In genomic region chr4:134759564-134759963, GRCm38 (mm10) we compare ENCODE assay signal across 13 mouse cellular contexts. TPM values are rescaled to one million over a fixed set of nuclear protein-coding genes. Genes with fewer than 3 reads are reported as not detected.
DNase-seq lines count a peak whose midpoint lies in the region; ATAC-seq and TF ChIP-seq lines count a peak whose summit lies in the region.
"Had no signal": no experiment of that assay in that cellular context is flagged by ENCODE, and none has a peak within 500 bp of the region (broad histone marks: within the 10 kb centered on the region; RNA-seq: fewer than 3 reads in every experiment).

No protein-coding gene starts in this region.

- H3K4me2 ChIP-seq in lung, postnatal 0 days (replicated peaks; ENCODE audit: low read depth, low read length), result no peak overlapping the region; the same call in 1 of the 2 replicates
- no peak overlapping the region for H3K4me2 ChIP-seq in hindbrain, embryonic 13.5 days
- H3K4me2 ChIP-seq: embryonic facial prominence, embryonic 13.5 days; midbrain, embryonic 11.5 days had no signal

- ATAC-seq in lung, postnatal 0 days, result peak; percentile 25
- ATAC-seq in monocyte, adult 5-6 weeks (replicated peaks; ENCODE audit: insufficient number of reproducible peaks, low FRiP score, low TSS enrichment, poor library complexity, severe bottlenecking), result peak; percentile 61
- ATAC-seq in hindbrain, embryonic 13.5 days (ENCODE audit: low FRiP score), result no peak
- ATAC-seq: hindbrain, embryonic 16.5 days; Patski had no signal

- no peaks in the 10 kb centered on the region for H3K27me3 ChIP-seq in heart, embryonic 10.5 days (ENCODE audit: insufficient read depth, poor library complexity, severe bottlenecking)
- no peaks in the 10 kb centered on the region for H3K27me3 ChIP-seq in lung, postnatal 0 days (replicated peaks; ENCODE audit: insufficient read depth, low read length)
- H3K27me3 ChIP-seq in limb, embryonic 10.5 days (ENCODE audit: low read depth, poor library complexity, severe bottlenecking), result no peaks in the 10 kb centered on the region
- peaks cover 6% of the 10 kb centered on the region; the same call in 1 of the 2 replicates for H3K27me3 ChIP-seq in hindbrain, embryonic 13.5 days
- H3K27me3 ChIP-seq: Patski had no signal

- no peak for TF ChIP-seq EP300 in lung, postnatal 0 days (IDR thresholded peaks at IDR 0.05)

- H3K4me1 ChIP-seq in heart, embryonic 10.5 days, result peaks cover 87% of the 10 kb centered on the region
- H3K4me1 ChIP-seq in lung, postnatal 0 days (ENCODE audit: insufficient read depth, low read depth, low read length), result peaks cover 60% of the 10 kb centered on the region
- peaks cover 72% of the 10 kb centered on the region for H3K4me1 ChIP-seq in limb, embryonic 10.5 days
- H3K4me1 ChIP-seq in hindbrain, embryonic 13.5 days (replicated peaks), result peaks cover 23% of the 10 kb centered on the region

- intact Hi-C loops in heart, postnatal 14 days (cut with DNase I), result no loop called here

- 84% methylated on average over 7 of the region's 7 CpGs for WGBS in heart, embryonic 10.5 days
- WGBS in lung, postnatal 0 days, result 71% methylated on average over 7 of the region's 7 CpGs
- WGBS in limb, embryonic 10.5 days, result 94% methylated on average over 7 of the region's 7 CpGs
- WGBS in hindbrain, embryonic 13.5 days, result 97% methylated on average over 7 of the region's 7 CpGs

- peak overlapping the region; percentile 71 for H3K27ac ChIP-seq in heart, embryonic 10.5 days
- H3K27ac ChIP-seq in lung, postnatal 0 days (ENCODE audit: low read length), result peak overlapping the region; percentile 77
- H3K27ac ChIP-seq in limb, embryonic 10.5 days, result peak overlapping the region; percentile 26; the same call in 1 of the 2 replicates
- no peak overlapping the region for H3K27ac ChIP-seq in hindbrain, embryonic 13.5 days
- H3K27ac ChIP-seq: embryonic facial prominence, embryonic 13.5 days had no signal

- peaks cover 10% of the 10 kb centered on the region for H3K36me3 ChIP-seq in heart, embryonic 10.5 days
- H3K36me3 ChIP-seq in lung, postnatal 0 days (ENCODE audit: insufficient read depth, low read length), result no peaks in the 10 kb centered on the region
- no peaks in the 10 kb centered on the region for H3K36me3 ChIP-seq in limb, embryonic 10.5 days
- H3K36me3 ChIP-seq in hindbrain, embryonic 13.5 days, result no peaks in the 10 kb centered on the region

- no peak overlapping the region for H3K4me3 ChIP-seq in heart, embryonic 10.5 days
- no peak overlapping the region for H3K4me3 ChIP-seq in lung, postnatal 0 days (ENCODE audit: low read depth, low read length)
- H3K4me3 ChIP-seq in limb, embryonic 10.5 days, result no peak overlapping the region
- H3K4me3 ChIP-seq in hindbrain, embryonic 13.5 days, result no peak overlapping the region
- H3K4me3 ChIP-seq: embryonic facial prominence, embryonic 13.5 days had no signal

- DNase-seq in heart, embryonic 10.5 days (ENCODE audit: low spot score), result no peak
- no peak for DNase-seq in heart, postnatal 14 days
- DNase-seq in lung, postnatal 0 days (ENCODE audit: low spot score), result peak; percentile 68
- DNase-seq in lung, postnatal 14 days, result no peak
- DNase-seq in limb, embryonic 10.5 days (ENCODE audit: low spot score), result no peak
- no peak for DNase-seq in thymus, postnatal 0 days (ENCODE audit: low spot score)
- DNase-seq: layer of hippocampus, postnatal 36 days had no signal

- TF ChIP-seq CTCF in lung, postnatal 0 days (IDR thresholded peaks at IDR 0.05), result no peak

- no peak overlapping the region for H3K9ac ChIP-seq in lung, postnatal 0 days (replicated peaks; ENCODE audit: low read depth)
- H3K9ac ChIP-seq in hindbrain, embryonic 13.5 days, result no peak overlapping the region
- H3K9ac ChIP-seq: embryonic facial prominence, embryonic 13.5 days had no signal

- no peaks in the 10 kb centered on the region for H3K9me3 ChIP-seq in heart, embryonic 10.5 days
- H3K9me3 ChIP-seq in lung, postnatal 0 days (ENCODE audit: low read length), result no peaks in the 10 kb centered on the region
- no peaks in the 10 kb centered on the region for H3K9me3 ChIP-seq in limb, embryonic 10.5 days (replicated peaks)
- no peaks in the 10 kb centered on the region for H3K9me3 ChIP-seq in hindbrain, embryonic 13.5 days
- H3K9me3 ChIP-seq: embryonic facial prominence, embryonic 13.5 days had no signal

RNA-seq across cellular contexts. Expression of gene Ldlrap1, which starts 8.3 kb away (rescaled TPM):
- polyA plus RNA-seq in heart, embryonic 10.5 days (2016; fragmentation: Nextera tagmentation; extraction: Ambion mirVana), result 17.6 and 17.8 TPM in 2 replicates
- 10 to 100 TPM; 18.3 to 18.6 TPM for total RNA-seq in heart, postnatal 14 days (2021)
- 23.5 and 24.4 TPM in 2 replicates for polyA plus RNA-seq in lung, postnatal 0 days (2015; fragmentation: Nextera tagmentation; extraction: Ambion mirVana)
- polyA plus RNA-seq in limb, embryonic 10.5 days (2016; fragmentation: Nextera tagmentation; extraction: Ambion mirVana), result 14.4 and 20.4 TPM in 2 replicates
- total RNA-seq in monocyte, adult 5-6 weeks (2017), result 32.2 to 42.1 TPM (median 33.3 TPM) in 3 replicates
- 16.1 and 16.6 TPM in 2 replicates for polyA plus RNA-seq in thymus, postnatal 0 days (2015; fragmentation: Nextera tagmentation; extraction: Ambion mirVana)
- 2.9 and 4.1 TPM in 2 replicates for polyA plus RNA-seq in hindbrain, embryonic 13.5 days (2015; fragmentation: Nextera tagmentation; extraction: Ambion mirVana)

RNA-seq across cellular contexts. Expression of gene Man1c1, which starts 55.5 kb away (rescaled TPM):
- polyA plus RNA-seq in heart, embryonic 10.5 days (2016; fragmentation: Nextera tagmentation; extraction: Ambion mirVana), result 8.3 and 8.6 TPM in 2 replicates
- 10 to 100 TPM; 25.1 to 25.8 TPM for total RNA-seq in heart, postnatal 14 days (2021)
- 2.9 and 3.0 TPM in 2 replicates for polyA plus RNA-seq in lung, postnatal 0 days (2015; fragmentation: Nextera tagmentation; extraction: Ambion mirVana)
- polyA plus RNA-seq in limb, embryonic 10.5 days (2016; fragmentation: Nextera tagmentation; extraction: Ambion mirVana), result 1.6 and 2.0 TPM in 2 replicates
- 12.8 to 13.9 TPM (median 13.3 TPM) in 3 replicates for total RNA-seq in monocyte, adult 5-6 weeks (2017)
- 0.91 and 1.2 TPM in 2 replicates for polyA plus RNA-seq in thymus, postnatal 0 days (2015; fragmentation: Nextera tagmentation; extraction: Ambion mirVana)
- polyA plus RNA-seq in hindbrain, embryonic 13.5 days (2015; fragmentation: Nextera tagmentation; extraction: Ambion mirVana), result 3.6 and 3.8 TPM in 2 replicates
